Mouse (Mus musculus): Measurements from ENCODE around the gene Plxdc2. TPM values are rescaled to one million over a fixed set of nuclear protein-coding genes. Genes with fewer than 3 reads are reported as not detected.

Plxdc2 gene
- polyA plus RNA-seq (2015; fragmentation: Nextera tagmentation; extraction: Ambion mirVana): 31.8 and 37.5 TPM in 2 replicates

DNA sequence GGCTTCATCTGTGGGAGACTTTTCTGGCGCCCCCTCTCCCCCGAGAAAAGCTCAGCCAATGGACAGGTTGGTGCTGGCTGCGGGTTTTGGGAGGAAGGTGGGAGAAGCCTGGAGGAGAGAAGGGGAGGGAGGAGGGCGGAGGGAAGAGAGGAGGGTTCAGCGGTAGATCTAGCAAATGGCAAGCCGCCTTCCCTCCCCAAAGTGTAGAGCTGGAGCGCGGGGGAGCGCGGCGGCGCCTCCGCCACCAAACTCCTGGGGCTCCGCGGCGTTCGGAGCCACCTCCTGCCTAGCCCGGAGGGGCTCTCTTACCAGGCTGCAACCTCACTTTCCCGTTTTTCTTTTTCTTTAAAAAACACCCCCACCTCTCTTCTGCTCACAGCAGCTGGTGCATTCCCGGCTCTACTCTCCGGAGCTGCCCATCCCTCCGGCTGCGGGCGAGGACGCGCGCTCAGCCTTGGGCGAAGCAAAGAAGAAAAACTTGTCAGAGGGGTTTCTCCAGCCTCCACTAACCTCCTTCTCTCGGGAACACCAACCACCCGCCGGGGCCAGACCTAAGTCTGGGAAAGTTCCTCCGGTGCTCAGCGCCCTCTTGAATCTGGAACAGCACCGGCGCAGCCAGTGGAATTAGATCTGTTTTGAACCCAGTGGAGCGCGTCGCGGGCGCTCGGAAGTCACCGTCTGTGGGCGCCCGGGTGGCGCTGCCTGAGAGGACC, at the start of gene Plxdc2:
Gene Plxdc2, plus strand, starts transcription at position 199 of the 713 bp plus-strand sequence.
- peak; percentile 79 for DNase-seq (ENCODE audit: low spot score)

DNA sequence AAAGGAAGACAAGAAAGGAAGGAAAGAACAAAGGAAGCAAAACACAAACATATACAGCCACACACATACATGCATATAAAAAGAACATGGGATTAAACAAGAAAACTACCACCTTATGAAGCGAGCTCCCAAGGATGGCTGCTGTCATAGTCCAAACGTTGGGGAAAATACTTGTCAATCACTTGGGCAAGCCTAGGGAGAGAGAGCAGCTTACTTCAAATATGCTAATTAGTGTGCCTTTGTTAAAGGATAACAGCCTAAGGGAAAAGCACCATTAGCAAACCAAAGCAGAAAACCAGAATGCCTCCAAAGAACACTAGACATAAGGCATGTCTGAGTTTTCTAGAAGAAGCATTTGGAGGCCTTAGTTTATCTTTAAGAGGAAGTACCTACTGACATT, 45.7 kb upstream of the Plxdc2 start:
- DNase-seq (ENCODE audit: low spot score): no peak

- DNase-seq (ENCODE audit: low spot score): peak; percentile 37
These were observed 43.6 kb upstream of the Plxdc2 start for GRCm38 (mm10) chr2:16312400-16313070.

GRCm38 (mm10) chr2:16335194-16335781, 20.8 kb upstream of the Plxdc2 start:
- DNase-seq (ENCODE audit: low spot score): no peak

- no peak for DNase-seq (ENCODE audit: low spot score)
These were observed 11.5 kb upstream of the Plxdc2 start for GRCm38 (mm10) chr2:16344564-16344963.

DNA sequence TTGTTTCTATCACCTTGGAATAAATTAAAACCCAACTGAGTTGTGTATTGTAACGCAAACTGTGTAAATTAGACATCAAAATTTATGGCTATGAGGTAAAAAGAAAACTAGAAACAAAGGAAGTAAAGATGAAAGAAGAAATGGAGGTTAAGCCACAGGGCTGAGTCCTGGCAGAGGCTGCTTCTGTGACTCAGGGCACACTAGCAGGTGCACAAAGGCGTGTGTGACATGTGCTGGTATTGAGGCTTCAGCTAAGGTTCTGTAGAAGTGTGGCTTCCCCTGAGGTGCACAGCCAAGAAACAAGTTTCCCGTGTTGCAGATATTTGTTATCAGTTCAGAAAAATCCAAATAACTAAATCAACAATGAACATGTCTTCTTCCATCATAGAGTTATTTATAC, 5.0 kb upstream of the Plxdc2 start:
- DNase-seq (ENCODE audit: low spot score): peak; percentile 82

DNA sequence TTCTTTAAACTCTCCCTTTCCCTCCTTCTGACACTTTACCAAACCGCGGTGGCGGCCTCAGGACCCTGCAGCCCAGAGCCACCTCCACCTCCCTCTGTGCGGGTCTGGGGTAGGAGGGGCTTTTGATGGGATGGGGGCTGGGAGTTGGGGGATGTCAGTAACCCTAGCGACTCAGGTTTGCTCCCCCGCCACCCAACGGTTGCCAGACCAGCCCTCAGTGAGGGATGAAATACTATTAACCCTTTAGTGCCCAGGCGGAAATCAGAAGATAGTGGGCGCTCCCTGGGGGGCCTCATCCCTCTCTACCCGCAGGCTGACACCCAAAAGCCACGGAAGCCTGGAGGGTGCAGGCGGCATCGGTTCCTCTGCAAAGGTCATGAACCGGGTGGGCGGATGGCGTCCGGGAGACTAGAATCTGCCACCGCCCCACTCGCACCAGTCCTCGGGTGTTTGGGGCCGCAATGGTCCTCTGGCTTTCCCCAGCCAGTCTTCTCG, 446 bp upstream of the Plxdc2 start:
- peak; percentile 66 for DNase-seq (ENCODE audit: low spot score)

- DNase-seq (ENCODE audit: low spot score): peak; percentile 44
These were observed 1.1 kb downstream of the Plxdc2 start for GRCm38 (mm10) chr2:16356921-16357837.

GRCm38 (mm10) chr2:16357946-16358345, 1.8 kb downstream of the Plxdc2 start:
- DNase-seq (ENCODE audit: low spot score): no peak

GRCm38 (mm10) chr2:16359341-16359928, 3.3 kb downstream of the Plxdc2 start:
- peak; percentile 36 for DNase-seq (ENCODE audit: low spot score)

GRCm38 (mm10) chr2:16364749-16365148, 8.6 kb downstream of the Plxdc2 start:
- DNase-seq (ENCODE audit: low spot score): no peak

DNA sequence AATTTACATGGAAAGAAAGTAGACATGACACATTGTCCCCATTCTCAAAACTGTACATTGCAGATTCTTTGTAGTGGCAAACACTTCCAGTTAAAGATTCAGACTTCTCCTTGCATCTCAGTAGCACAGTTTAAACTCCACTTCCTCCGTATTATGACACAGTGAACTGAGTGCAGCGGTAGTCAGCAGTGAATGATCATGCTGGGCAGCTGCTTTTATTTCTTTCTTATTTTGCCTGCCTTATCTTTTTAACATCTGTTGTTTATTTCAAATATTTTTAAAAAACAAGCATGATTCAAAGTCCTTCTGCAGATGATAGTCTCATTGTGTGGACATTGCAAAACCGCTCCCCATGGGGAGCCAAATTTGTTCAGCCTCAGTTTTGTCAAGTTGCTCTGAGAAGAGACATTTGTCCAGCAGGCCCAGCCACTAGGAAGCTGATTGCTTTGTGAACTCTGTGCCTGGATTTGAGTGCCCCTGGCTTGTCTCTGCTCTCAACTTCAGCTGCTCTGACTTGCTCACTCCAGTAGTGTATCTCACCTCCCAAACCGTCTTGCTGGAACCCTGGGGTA, 9.8 kb downstream of the Plxdc2 start:
- peak; percentile 28 for DNase-seq (ENCODE audit: low spot score)

DNA sequence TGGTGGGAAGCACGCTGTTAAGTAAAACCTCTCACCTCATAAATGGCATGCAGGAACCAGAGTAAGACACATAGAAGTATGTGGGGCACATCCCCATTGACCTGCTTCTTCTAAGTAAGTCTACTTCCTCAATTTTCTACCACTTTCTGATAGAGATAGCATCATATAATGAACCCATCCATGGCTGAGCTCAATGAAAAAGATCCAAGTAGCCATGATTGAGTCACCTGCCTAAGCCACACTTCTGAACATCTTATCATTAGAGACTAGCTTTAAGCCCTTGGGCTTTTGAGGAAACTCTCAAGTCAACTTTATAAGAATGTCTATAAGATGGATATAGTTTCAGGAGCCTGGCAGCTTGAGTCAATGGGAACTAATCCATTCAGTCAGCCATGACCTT, 14.3 kb downstream of the Plxdc2 start:
- no peak for DNase-seq (ENCODE audit: low spot score)

DNA sequence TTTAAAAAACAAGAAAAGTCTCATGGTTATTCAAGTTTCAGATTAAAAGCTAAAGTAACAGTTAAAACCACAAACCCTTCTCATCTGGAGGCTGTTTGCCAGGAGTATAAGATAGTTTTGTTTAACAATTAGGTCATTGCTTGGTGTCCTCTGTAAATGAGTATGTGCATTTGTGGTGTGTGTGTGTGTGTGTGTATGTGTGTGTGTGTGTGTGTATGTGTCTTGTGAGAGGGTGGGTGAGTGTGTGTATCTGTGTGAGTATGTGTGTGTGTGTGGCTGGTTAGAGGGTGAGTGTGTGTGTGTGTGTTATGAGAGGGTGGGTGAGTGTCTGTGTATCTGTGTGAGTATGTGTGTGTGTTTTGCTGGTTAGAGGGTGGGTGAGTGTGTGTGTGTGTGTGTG, 18.2 kb downstream of the Plxdc2 start:
- DNase-seq (ENCODE audit: low spot score): no peak

DNA sequence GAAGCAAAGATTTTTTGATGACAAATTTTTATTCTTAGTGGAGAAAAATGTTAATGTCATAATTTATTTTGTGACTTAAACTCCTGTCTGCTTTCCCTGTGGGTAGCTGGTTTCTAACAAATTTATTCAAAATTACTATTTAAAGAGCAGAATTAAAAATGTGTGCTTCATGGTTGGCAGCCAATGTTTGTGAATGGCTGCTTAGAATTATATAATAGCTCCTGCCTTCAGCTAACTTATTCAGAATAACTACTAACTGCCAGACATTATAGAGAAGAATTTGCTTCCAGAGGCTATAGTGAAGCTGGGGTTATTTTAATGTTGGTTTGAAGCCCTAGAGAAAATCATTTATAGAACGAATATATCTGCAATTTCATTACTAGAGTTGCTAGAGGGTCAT, 30.1 kb downstream of the Plxdc2 start:
- DNase-seq (ENCODE audit: low spot score): no peak

GRCm38 (mm10) chr2:16386692-16387091, 30.6 kb downstream of the Plxdc2 start:
- DNase-seq (ENCODE audit: low spot score): no peak

DNA sequence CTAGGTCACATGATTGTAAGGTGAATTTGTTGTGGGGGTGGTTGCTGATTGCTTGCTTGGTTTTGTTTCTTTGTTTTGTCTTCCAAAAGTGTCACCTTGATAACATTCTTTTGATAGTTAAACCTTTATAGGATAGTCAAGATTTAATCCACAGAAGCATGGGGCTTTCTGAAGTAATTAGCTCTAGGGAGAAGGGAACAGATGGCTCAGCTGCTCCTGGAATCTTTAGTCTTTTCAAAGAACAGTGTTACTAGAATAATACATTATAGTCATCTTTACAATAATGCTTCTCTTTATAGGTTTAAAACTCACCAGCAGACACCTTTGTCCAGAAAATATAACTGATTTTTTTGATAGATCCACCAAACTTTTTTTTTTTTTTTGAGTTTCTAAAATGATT, 31.7 kb downstream of the Plxdc2 start:
- DNase-seq (ENCODE audit: low spot score): no peak

DNA sequence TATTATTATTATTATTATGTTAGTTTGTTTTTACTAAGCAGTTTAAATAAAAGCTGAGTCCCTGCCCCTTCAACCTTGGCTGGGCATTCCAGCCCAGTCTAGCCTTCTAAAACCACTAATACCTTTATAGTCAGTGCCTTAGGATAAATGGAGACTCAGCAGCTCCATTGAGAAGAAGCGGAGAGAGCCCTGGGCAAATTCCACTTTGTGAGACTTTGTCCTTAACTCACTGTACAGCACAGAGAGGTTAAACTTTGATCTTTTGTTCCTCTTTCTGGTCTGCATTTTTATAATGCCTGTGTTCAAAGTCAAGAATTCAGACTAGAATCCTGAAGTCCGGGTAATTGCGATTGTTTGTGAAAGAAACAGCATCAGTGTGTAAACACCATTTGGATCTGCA, 41.4 kb downstream of the Plxdc2 start:
- no peak for DNase-seq (ENCODE audit: low spot score)

DNA sequence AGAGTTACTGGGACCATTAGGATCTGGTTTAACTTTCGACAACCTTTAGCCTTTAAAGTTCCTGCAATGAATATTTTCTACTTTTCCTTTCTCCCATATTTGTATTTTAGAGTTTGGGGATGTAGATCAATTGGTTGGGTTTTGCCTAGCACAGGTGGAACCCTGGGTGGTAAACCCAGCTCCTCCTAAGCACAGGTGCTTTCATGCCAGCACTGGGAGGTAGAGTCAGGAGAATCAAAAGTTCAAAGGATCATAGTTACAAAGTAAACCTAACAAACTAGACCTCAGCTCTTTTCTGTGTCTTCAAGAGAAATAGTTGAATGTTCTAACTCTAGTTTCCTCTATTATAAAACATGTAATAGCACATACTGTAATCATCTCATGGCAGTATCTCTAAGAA, 41.9 kb downstream of the Plxdc2 start:
- no peak for DNase-seq (ENCODE audit: low spot score)

DNA sequence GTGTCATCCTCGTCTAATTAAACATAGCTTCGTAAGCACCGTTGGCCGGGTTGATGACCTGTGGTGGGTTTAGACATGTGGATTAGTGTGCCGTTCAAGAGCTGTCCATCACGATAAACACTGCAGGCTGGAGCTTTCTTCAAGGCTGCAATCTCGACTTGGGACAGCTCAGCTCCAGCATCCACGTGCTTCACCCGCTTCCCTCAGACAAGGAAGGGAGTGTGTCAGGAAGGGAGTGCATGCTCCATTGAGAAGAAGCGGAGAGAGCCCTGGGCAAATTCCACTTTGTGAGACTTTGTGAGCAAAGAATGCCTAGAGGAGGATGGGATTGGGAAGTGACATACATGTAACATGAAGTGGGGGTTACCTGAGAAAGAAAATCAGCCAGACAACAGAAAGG, 42.8 kb downstream of the Plxdc2 start:
- DNase-seq (ENCODE audit: low spot score): no peak

- no peak for DNase-seq (ENCODE audit: low spot score)
These were observed 50.4 kb downstream of the Plxdc2 start for GRCm38 (mm10) chr2:16406508-16406907.

Data from thymus, postnatal 0 days (tissue).